Mouse (Mus musculus) left cerebral cortex, postnatal 25 days (tissue): ENCODE measurements around the gene Gm17662. TPM values are rescaled to one million over a fixed set of nuclear protein-coding genes. Genes with fewer than 3 reads are reported as not detected.

Experiments used
- DNase-seq, 2 experiments: peaks; one replicate each; pipeline ENCODE4 v3.0.0; 2022; ENCODE audit warnings: low spot score in 2 of 2, mixed read lengths in 1 of 2
- intact Hi-C: fragments of 180-260 bp; cut with DNase I; formaldehyde crosslinking; loops from one replicate; pipeline ENCODE4 v1.15.1; 2025
- total RNA-seq, 2 experiments: library from RNA; stranded (reverse); gene quantifications; 2 replicates each; pipeline ENCODE4 v1.2.3; 2021

Gm17662 gene
- total RNA-seq, 2 experiments from 2014 or later, result not detected

GRCm38 (mm10) chr4:104876323-104876722 is 19.2 kb downstream of the Gm17662 start, which contains the start of gene C8a:
Gene C8a, minus strand, starts transcription at chr4:104876398.
- intact Hi-C loops, result no loop called here
- no peak for DNase-seq

- intact Hi-C loops, result no loop called here
- DNase-seq, result no peak
These were observed 30.4 kb downstream of the Gm17662 start for GRCm38 (mm10) chr4:104887486-104887885.

- intact Hi-C loops, result no loop called here
These were observed 31.6 kb downstream of the Gm17662 start for GRCm38 (mm10) chr4:104888499-104889262.

DNA sequence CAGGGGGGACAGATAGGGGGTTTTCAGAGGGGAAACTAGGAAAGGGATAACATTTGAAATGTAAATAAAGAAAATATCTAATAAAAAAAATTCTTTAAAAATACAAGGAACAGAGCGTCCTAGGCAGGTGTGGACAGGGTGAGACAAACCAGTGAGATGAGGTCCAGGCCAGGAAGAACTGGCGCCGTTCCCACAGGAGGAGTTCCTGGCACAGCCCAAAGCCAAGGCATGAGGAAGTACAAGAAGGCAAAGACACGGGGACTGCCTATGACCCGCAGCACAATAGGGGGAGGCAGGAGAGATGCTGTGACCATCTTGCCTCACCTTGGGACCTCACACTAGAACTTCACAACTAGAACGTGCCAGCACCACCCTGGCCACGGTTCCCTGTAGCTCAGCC is 34.6 kb downstream of the Gm17662 start:
- intact Hi-C loops, result loop anchor here (5.0 kb wide), 4 partner anchors 224 to 524 kb away; no protein-coding TSS in a partner anchor
- no peak for DNase-seq

More at GRCm38 (mm10) chr4:104888499-104889262, 31.6 kb downstream of the Gm17662 start:
- no peak for DNase-seq

DNA sequence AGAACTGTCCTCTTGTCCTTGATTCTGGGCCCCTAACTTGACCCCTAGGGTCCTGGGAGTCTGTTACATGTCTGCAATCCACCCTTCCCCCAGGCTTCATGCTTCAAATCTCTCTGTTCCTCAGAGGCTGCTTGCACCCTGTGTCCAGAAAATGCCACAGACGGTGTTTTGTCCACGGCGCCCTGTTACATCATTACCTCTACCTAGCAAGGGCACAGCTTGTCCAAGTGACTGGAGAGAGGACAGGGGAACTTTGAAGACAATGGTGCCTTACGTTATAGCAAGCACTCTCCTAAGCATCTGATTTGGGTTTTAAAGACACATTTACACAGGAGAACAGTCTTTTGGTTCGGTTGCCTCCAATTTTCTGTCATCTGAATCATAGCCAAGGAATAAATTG is 36.5 kb downstream of the Gm17662 start:
- intact Hi-C loops, result loop anchor here (5.0 kb wide), 4 partner anchors 226 to 526 kb away; no protein-coding TSS in a partner anchor
- peak in 1 of 2 experiments; percentile 25 for DNase-seq

DNA sequence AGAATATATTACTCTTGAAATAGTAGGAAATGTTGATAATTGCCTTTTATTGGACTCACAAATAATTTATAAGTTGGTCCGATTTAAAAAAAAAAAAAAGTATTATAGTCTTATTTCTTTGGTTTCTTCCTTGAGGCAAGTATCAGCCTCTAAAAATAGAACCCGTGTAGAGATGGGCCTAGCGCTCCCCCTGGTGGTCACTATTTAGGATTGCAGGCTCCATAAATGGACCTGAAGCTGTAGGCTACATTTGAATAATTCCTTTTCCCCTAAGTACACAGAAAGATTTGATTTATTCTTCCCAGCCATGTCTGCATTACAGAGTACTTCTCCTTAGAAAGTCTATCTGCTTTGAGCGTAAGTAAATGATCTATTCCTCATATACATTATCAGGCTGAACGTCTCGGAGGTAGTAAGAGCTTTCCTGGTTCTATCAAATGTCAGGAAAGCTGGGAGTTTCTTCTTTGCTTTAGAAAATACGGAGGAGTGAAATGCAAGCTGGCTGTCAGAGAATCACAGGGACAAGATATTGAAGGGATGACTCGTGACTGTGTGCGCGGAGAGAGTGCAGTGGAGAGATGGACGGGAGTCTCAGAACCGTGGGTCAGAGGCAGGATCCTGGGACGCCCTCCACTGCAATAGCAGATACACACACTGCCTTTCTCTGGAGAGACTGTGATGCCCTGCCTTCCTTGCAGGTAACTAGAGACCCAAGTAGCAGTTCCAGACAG is 37.0 kb downstream of the Gm17662 start:
- DNase-seq, result peak; percentile 84 to 89
- intact Hi-C loops, result loop anchor here (5.0 kb wide), 4 partner anchors 227 to 527 kb away; no protein-coding TSS in a partner anchor

DNA sequence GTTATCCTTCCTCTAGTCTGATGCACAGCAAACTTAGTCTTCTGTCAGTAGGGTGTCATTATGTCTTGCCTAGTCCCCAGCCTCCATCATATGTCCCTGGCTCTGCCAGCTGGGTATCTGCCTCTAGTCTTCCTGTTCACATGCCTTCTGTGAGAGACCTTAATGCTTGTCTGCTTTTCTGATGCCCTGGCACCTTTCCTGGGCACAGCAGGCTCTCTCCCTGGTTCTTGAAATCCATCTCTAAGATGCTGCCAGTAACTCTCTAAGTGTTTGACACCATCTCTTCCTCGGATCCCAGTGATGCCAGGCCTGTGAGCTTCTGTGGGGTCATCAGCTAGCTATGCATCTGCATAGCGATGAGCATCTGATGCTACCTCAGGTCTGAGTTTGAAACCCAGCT is 45.7 kb downstream of the Gm17662 start:
- intact Hi-C loops, result no loop called here
- no peak for DNase-seq

- intact Hi-C loops, result no loop called here
- no peak for DNase-seq
These were observed 47.9 kb downstream of the Gm17662 start for GRCm38 (mm10) chr4:104905049-104905448.

Other genes with a start within 250 kb of the Gm17662 start
- under 1 TPM in 1 of 2 experiments, not detected in 1; 0.25 TPM for gene C8b, start 91.0 kb upstream of the Gm17662 start, total RNA-seq
- gene C8a, start 19.1 kb downstream of the Gm17662 start, total RNA-seq, result not detected
- 1 to 10 TPM; 1.5 to 1.6 TPM for gene Fyb2, start 56.1 kb downstream of the Gm17662 start, total RNA-seq